Mouse (Mus musculus): ENCODE results near the gene Gm20388.

DNA sequence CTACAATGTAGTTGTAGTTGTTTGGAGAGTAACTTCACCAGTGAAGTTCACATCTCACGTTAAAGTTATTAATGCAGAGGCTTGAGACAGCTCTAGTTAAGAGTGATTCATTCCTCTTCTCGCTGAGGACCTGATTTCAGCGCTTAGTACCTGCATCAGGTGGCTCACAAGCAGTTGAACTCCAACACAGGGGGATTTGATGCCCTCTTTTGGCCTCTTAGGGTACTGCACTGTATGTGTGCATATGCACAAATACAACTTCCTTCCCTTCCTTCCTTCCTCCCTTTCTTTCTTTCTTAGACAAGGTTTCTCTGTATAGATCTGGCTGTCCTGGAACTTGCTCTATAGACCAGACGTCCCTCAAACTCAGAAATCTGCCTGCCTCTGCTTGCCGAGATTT lies 1763.9 kb downstream of the Gm20388 start:
- TF ChIP-seq HCFC1 (IDR thresholded peaks at IDR 0.05; ENCODE audit: borderline replicate concordance, insufficient read depth, low read length) = no peak
- TF ChIP-seq ZNF384 (IDR thresholded peaks at IDR 0.05; ENCODE audit: low read depth, low read length) = no peak
